Mouse (Mus musculus) monocyte, adult 5-6 weeks (primary cell): ENCODE results near the gene Wfdc15b. TPM values are rescaled to one million over a fixed set of nuclear protein-coding genes. Genes with fewer than 3 reads are reported as not detected.
"Not testable (repeated sequence)": the region's sequence is repeated elsewhere in the genome, so short reads cannot be mapped to it uniquely, and the experiment has no call there.

Experiments used
- ATAC-seq: fragments of 153-309, 156-312 bp; replicated peaks from 2 replicates; pipeline ENCODE4 v1.8.0; 2017; ENCODE audit warnings: mild to moderate bottlenecking; ENCODE audit not compliant: low TSS enrichment, insufficient number of reproducible peaks, severe bottlenecking, poor library complexity, low FRiP score
- total RNA-seq: library from RNA; stranded (forward); fragments of 200-1000, 200-491, 200-594 nt; gene quantifications from 3 replicates; pipeline ENCODE4 v1.2.3, GENCODE M21; 2017

Wfdc15b gene
- total RNA-seq = not detected in 3 replicates

DNA sequence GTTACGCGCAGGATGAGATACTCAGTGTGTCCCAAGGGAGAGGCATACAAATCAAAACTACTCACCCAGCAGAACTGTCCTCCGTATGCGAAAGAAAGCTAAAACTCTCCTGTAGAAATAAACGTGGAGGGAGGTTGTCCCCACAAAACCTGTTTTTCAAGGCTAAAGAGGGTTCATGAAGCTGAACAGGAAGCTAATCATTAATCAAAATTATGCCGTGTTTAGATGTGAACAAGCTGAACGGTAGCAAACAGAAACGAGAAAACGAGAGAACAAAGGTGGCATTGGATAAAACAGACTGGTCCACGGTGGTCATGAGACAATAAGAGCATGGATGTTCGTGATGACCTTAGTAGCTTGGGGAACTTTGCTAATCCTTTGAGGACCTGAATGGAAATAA is at the start of gene Wfdc15b:
Wfdc15b (minus strand) TSS at position 139 of the 400 bp plus-strand sequence.
- ATAC-seq = no peak

DNA sequence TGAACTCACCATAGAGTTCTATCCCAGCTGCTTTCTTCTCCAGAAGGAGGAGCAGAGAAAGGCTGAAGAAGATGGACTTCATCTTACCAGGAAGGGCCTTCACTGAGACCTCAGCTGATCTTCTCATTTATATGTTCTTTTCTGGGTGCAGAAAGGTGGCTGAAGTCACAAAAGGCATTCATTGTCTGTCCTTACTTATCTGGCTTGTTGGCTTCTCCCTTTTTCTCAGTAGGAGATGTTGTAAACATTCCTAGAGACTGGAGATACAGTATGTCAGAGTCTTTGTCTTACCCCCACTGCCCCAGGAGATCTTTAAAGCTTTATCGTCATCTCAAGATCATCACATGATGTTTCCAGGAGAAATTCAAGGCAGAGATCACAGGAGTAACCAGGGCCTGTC is 35.1 kb upstream of the Wfdc15b start, which contains the start of gene Svs3b:
Svs3b (minus strand) TSS at position 101 of the 400 bp plus-strand sequence.
- ATAC-seq = not testable (repeated sequence)

DNA sequence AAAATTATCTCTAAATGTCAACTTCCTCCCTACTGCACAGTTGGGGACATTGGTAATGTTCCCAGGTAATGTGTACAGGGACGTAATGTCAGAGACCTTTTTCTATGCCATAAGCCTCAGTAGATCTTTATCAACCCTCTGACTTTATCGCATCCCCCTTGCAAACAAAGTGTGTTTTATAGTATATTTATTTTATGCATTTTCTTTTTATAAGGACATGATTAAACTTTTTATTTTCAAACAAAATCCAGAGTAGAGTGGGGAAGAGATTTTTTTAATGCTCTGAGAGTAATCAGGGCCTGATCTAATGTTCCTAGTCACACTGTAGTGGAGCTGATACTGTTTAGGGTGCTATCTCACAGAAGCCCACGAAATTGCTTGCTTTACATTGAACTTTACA is 16.9 kb upstream of the Wfdc15b start, which contains the start of gene Svs2:
Svs2 (minus strand) TSS at position 101 of the 400 bp plus-strand sequence.
- ATAC-seq = no peak

DNA sequence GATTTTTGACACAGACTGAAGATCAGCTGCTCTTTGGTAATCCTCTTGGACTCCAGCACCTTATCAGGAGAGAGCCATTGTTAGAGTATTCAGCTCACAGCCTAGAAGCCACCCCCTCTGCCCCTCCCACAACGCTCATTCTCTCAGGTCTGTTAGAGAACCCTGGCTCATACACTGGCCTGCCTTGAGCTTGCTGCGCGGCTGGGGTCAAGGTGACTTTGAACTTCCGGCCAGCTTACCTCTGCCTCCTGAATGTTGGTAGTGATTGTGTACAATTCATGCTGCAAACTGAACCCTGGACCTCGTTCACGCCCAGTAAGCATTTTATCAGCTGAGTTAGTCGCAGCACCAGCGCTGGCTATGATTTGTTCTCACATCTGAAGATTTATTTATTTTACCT is 11.2 kb upstream of the Wfdc15b start:
- no peak for ATAC-seq

DNA sequence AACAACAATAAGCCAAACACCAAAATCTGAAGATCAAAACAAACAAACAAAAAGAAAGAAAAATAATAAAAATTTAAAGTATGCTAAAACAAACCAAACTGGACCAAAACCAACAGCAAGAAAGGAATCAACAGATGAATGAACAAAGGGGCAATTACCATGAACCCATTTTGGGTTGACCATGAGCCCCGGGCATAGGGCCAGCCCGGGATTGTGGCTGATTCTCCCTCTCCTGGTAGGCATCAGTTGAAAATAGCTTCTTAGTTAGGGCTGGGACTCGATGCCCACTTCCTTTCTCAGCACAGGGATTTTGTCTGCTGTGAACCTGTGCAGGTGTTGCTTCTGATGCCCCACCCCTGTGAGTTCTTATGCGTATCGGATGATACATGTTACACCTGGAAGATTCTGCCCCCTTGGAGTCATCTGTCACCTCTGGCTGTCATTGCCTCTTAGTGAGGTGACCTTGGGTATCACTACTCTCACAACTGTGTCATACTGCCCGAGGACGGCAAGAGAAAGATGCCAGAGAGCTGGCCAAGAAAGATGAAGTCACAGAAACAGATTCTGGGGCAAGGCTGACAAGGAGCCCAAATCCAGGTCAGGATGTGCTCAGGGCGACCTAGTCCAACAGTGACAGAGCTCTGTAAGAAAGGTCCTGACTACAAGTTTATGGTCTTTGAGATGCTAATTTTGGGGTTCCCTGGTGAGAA is 7.1 kb upstream of the Wfdc15b start:
- no peak for ATAC-seq

DNA sequence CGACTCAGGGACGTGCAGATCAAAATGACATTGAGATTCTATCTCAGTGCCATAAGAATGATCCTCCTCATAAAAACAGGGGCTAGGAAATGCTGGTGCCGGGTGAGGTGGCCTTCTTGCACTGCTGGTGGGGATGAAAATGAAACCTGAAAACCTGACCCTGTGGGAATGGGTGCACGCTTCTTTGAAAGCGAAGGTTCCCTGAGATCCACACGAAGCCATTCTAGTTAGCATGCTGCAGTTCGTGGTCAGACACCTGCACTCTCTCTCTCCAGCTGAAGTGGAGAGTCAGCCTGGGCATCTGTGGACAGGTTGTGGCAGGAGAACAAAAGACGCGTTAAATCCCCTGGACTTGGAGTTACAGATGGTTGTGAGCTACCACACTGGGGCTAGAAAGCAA is 2.2 kb downstream of the Wfdc15b start:
- ATAC-seq = no peak

DNA sequence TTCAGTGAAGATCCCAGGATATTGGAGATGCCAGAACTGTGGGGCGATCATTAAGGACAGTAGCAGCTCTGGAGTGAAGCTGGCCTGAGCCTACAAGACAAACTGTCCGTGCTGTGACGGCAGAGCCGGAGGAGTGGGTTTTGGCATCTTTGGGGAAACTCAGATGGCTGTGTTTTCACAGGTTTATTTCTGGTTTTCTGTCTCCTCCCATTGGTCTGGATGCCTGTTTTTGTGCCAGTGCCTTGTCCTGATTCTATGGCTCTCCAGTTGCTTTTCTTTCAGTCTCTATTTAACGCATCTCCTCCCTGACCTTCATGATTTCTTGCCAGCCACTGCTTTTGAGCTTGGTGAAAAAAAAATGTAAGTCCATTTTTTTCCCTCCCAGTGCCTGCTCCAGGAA is 8.7 kb downstream of the Wfdc15b start:
- ATAC-seq = no peak

DNA sequence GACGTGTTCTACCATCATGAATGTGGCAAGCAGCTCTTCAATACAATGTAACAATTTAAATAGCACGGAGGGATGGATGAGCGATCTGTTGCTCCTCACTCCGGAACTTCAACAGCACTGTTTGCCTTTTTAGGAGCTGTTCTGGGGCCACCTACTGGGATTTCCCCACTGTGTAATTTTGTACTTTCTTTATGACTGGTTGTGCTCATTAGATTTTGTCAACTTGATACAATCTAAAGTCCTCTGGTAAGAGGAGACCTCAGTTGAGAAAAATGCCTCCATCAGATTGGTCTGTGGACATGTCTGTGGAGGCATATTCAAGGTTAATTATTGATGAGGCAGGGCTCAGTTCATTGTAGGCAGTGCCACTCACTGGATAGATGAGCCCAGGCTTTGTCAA is 10.6 kb downstream of the Wfdc15b start:
- no peak for ATAC-seq

DNA sequence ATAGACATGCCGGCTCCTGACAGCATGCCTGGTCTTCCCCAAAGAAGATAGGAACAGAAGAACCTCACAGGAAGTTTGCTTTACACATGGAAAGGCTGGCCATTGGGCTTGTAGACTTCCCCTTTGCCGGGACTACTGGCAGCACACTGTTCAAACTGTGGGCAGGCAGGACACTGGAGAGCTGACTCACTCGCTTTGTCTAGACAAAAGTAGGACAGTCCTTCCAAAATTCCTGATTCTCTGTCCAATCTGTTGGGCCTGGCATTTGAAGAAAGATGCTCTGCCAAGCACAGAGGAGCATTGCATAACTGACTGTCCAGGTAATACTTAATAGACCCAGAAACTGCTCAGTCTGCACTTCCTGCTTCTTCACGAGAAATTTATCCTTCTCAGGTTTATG is 14.8 kb downstream of the Wfdc15b start:
- no peak for ATAC-seq

DNA sequence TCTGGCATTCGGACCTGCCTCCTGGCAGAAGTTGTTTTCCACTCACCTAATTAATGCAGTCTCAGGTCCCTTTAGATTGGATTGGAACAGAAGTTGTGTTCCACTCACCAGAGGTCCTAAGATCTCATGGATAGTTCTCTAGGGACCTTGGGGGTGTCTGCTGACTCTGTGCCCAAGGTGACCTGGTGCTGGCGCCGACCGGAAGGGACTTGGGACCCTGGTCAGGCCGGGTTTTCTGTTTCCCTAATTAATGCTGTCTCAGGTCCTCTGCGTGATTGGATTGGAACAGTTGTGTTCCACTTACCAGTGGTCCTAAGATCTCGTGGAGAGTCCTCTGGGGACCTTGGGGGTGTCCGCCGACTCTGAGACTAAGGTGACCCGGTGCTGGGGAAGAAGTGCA is 15.4 kb downstream of the Wfdc15b start:
- not testable (repeated sequence) for ATAC-seq

DNA sequence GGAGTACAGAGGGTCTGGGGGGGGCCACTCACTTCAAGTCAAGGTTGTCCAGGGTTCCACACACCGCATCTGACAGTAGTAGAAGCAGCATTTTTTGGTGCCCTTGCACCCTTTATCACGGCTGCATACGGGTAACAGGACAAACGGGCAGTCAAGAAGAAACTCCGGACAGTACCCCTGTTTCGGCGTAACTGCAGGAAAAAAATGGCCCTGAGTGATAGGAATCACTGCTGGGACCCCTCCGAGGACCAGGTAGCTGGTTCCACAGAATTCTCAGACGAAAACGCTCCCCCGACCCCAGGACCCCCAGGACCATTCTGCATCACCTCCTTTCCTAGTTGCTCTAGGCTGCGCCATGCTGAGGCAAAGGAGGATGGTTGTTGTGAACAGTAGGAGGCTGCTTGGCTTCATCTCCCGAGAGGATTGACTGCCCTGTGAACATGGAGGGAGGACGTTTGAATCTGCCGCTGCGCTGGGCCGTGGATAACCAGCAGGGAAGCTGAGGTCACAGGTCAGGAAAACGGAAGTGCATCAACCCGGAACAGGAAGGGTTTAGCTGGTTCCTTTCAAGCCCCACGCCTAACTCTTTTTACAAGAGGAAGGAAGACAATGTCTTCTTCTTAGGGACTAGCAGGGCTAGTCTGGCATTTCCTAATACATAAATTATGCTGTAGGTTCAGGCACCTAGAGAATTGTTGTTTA is 21.7 kb downstream of the Wfdc15b start, which contains the start of gene Wfdc15a:
Wfdc15a (minus strand) TSS at position 505 of the 702 bp plus-strand sequence.
- no peak for ATAC-seq

DNA sequence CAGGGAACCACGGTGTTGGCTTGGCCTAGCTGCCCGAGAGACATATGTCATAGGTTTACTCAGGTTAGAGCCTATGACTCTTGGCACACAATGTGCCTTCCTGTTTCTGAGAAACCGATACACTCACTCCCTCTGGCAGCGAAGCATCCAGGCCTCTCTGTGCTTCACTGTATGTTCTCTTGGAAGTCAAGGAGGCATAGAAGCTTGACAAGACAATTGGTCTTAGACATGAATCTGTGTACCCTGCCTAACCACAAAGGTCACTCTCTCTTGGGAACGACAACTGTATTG is 24.8 kb downstream of the Wfdc15b start:
- ATAC-seq = no peak

DNA sequence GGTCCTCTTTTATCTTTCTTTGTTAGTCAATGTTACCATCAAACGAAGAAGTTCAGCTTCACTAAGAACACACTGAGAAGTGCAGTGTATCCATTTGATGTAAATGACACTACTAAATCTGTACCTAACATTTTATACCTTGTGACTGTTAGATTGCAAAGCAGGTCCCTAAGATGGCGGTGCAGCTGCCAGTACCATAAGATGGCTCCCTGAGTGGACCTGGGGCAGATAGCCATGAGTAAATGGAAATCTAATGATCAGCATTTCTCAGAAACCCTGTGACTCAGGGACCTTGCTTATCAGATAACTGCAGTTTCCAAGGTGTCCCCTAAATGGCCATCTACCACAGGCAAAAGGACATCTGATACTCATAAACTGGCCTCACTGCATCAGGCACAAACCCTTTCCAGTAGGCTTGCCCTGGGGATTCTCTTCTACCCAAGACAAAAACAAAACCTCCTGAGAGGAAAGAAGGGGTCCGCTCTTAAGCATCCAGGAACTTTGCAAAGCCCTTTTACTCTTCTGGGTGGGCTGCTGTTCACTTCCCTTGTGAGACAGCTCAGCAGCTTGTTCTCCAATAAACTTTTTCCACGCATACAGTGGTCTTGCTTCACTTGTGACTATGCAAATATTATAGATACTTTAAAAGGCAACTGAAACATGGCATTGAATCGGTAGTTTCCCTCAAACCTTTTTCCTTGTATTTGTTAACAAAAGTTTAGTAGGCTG is 25.3 kb downstream of the Wfdc15b start:
- ATAC-seq = no peak

DNA sequence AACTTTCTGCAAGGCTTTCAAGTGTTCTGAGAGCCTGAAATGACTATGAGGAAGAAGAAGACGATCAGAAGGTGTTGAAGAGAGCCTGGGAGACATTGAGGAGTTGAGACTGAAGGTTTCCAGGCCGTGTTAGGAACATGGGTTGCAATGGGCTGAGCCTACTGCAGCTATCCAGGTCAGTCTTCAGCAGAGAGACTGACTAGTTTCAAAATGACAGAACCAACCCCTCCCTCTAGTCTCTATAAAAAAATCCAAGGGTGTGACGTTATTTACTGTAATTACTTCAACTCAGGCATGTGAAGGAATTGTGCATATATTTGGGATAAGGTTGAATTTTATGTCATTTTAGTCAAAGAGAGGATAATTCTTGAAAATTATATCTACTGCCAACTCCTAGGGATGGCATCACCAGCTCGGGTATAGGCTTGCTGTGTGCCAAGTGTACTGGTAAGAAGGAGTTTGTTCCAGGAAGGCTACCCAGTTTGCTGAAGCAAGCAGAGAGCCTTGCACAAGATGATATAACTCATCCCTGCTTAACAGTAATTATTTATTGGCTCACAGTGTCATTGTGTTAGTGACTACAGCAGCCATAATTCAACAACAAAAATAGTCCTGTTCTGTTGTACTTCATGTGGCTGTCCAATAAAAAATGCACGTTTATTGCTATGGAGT is 26.4 kb downstream of the Wfdc15b start:
- no peak for ATAC-seq

DNA sequence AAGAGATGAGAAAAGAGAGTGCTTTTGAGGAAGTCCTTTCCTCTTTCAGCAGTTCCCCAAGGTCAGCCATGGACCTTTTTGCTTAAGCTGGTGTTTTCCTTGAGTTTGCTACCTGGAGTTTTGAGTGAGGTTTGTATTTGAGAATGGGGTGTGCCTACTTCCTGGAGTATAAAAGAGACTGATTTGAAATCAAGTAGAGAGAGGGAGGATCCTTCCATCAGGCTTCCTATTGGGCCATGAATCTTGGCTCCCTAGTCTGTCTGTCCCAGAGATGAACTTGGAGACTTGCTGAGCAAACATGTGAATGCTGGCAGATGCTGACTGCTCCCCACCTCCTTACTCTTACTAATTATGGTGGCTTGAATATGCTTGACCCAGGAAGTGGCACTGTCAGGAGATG is 29.2 kb downstream of the Wfdc15b start:
- ATAC-seq = no peak

DNA sequence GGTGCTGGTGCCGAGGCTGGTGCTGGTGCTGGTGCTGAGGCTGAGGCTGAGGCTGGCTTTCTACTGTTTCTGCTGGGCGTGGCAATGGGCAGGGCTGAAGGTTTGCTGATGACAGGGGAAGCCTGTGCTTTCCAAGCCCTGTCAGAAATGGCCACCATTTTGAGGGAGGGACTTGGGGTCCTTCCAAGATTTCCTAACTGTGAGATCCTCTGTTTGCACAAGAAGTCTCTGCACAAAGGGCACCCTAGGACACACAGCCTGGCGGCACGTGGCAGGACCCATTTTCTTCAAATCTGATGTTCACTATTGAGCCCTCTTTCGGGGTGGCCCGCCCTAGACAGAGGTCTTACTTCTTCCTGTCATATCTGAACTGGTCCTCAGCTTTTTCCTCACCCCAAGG is 30.9 kb downstream of the Wfdc15b start, which contains the start of gene Wfdc12:
Wfdc12 (minus strand) TSS at position 33 of the 400 bp plus-strand sequence.
- ATAC-seq = no peak

DNA sequence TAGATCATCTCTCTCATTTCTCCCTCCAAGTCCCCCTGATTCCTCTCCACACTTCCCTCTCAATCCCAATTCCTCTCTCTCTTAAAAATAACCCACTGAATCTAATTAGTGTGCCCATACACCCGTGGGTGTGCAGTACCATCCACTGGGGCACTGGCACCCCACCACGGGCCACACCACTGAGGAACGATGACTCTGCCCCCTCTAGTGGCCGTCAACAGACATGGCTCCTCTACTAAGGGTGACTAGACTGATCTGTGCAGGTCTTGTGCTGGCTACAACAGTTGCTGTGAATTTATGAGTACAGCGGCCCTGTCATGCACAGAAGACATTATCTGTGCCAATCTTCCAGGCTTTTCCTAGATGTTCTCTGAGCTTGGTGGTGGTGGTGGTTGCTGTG is 32.7 kb downstream of the Wfdc15b start:
- peak; percentile 59; the same call in 1 of the 2 replicates for ATAC-seq

DNA sequence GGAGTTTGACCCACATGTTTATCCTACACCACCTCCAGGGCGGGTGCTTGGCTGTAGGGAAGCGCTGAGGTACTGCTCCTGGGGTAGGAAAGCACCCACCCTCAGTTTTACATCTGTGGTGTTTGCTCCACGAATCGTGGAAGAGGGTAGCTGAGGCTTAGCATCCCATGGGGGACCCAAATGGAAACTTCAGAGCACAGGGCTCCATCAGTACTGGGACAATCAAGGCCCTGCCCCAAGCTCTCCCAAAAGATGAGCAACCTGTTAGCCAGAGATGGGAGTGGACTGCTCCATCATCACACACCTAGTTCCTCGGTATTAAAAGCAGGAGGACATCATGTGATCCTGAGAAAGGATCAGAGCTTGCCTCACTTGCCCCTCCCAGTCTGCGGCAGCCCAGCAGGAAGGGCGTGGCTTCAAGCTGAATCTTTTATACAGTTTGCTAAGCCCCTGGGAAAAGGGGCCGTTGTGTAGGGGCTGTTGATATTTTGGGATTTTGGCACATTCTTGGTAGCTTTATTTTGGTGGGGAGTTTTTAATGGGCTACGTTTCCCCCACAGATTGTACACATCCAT is 37.2 kb downstream of the Wfdc15b start:
- no peak for ATAC-seq

DNA sequence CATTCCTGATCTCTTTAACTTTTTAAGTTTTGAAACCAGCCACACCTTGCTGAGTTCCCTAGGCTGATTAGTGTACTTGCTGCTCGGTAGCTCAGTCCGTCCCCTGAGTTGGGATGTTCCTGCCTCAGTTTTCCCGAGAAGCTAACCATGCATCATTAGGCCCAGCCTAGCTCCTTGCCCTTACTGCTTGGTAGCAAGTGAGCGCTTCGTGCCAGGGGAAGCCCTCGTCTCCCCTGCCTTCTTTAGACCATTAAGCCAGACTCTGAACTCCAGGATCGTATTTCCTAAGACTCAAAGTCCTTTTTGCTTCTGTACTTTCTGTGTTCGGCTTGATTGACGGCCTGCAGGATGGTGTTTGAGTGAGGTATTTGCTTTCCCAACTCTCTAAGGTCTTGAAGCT is 38.1 kb downstream of the Wfdc15b start:
- ATAC-seq = no peak
